Mouse (Mus musculus) hindlimb bud, embryonic 11.5 days (tissue): ENCODE measurements around the gene Rundc3a.

Experiments
- DNase-seq: peaks from one replicate; pipeline ENCODE4 v3.0.0-alpha.2; 2012; ENCODE audit warnings: low read depth, low spot score; ENCODE audit errors: extremely low spot score

The Rundc3a gene

DNA sequence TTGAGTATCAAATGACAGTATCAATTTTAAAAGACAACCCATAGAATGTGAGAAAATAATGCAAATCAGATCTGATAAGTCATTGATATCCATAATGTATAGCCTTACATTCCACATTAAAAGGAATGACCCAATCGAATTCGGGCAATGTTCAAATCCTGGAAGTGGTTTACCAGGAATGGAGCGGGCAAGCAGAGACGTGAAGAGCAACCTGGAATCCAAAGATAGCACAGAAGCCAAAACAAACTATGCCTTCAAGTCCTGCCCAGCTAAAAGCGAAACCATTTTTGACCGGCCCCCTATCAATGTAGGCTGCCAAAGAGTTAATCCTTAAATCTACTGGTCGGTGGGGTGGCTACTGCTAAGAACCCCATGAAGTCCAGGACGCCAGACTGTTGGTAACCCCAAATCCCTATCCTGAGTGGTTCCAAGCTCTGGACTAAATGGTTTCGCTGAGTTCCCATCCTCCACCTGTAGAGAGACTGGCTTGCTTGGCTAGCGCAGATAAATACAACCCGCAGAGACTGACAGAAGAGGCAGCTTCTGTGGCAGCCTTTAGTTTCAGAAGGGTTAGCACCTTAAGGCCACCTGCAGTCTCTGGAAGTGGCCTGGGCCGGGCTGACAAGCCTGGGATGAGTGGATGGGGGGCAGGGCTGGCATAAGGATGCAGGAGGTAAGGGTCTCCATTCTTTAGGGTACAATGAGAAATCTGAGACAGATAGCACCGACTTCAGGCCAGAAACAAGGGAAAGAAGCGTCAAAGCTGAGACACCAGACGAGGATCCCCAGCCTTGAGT, 564 bp upstream of the Rundc3a start:
- DNase-seq = no peak

DNA sequence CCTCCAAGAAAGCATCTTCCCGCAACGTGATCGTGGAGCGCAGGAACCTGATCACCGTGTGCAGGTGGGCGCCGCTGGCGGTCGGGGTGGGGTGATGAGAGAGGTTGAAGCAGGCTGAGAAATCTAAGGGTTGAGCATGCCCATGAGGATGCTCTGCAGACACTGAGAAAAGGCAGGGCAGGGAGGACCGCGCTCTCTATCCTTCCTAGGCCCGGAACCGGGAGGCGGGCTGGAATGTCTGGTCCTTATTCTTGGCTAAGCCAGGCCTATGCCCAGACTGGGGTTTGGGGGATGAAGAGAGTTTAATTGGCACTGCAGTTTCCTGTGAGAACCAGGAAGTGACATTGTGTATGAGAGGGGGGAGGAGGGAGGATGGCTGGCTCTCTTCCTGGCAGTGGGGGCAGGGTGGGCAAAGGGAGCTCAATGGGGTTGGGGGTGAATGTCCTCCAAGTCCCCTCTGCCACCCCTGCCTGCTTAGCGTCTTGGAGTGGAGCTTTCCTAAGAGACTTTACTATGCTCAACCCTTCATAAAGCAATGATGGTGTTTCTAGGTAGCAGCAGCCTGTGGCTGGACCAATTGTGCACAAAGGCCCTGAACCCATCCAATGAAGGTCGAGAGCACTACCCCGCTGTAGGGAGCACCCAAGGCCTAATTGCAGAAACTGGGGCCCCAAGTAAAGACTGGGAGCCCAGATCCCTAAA, 667 bp downstream of the Rundc3a start:
- DNase-seq = no peak

DNA sequence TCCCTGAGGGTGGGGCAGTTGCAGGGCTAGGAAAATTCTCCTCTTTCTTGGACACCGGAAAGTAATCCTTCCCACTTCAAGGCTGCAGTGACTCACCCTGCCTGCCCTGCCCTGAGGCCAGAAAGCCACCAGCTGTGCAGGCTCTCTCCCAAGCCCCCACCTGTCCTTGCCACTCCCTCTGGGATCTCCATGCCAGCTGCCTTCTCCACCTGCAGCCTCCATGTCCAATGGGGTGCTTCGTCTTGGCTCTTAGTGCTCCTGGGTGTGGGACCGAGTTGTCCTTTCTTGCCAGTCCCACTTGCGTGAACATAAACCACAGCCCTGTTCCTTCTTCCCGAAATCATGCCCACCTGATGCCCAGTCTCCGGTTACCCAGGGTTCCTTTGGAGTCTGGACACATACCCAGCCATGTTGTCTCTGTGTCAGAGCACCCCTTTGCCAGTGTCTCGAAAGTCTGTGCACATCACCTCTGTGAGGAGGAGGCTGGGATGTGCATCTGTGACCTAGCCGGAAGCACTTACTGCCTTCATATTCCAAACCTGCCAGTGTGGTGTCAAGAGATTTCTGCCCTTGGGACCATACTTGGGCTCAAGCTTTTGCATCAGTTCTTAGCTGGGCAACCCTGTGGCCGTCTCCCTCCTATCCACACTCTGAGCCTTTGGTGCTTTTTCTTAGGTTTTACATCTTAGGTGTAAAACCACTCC, 1.4 kb downstream of the Rundc3a start:
- DNase-seq = no peak

DNA sequence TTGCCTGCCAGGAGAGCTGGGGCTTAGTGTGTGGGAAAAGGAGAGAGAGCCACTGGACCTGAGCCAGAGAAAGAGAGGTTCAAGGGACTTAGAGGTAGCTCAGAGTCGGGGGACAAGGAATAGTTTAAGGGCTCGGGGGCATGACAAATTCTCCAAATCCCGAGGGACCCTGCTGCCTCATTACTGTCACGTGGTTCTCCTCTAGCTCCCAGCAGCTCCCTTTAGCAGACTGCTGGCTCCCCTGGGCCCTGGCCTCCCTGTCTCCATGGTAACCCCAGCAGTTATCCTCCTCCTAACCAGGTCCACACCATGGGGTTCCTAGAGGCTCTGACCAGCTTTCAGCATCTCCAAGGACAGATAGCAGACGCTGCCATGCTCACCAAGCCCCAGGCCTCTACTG, 2.0 kb downstream of the Rundc3a start:
- no peak for DNase-seq

DNA sequence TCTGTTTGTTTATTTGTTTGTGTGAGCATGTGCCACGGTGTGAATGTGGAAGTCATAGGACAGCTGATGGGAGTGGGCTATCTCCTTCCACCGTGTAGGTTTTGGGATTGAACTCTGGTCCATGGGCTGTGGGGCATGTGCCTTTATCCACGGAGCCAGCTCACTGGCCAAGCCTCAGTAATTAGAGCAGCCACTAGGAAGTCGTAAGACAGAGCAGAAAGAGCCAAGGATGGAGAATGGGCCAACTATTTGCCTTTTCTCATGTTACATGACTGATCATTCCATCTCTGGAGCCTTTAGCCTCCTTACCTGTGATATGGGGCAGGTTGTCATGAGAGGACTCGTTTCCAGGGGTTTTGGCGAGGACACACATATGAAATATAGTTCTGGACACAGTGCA, 3.1 kb downstream of the Rundc3a start:
- no peak for DNase-seq

DNA sequence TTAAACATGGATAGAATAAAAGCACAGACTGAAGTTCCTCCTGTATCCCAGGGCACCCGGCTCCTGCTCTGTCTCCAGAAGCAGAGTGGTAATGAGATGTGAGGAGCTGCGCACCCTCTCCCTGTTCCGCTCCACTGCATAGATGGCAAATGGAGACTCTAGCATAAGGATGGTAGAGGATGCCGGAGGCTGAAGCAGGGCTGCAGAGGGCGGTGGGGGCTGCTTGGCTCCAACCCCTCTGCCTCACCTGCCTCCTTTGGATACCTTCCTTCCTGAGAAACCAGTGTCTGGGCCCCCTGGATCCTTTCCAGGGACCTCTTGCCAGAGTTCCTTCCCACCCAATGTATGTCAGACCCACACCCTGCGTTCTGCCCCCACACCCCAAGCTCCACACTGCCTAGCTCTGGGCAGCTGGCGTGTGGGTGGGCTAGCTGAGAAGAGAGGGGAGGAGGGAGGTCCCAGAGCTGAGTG, 3.5 kb downstream of the Rundc3a start:
- no peak for DNase-seq

DNA sequence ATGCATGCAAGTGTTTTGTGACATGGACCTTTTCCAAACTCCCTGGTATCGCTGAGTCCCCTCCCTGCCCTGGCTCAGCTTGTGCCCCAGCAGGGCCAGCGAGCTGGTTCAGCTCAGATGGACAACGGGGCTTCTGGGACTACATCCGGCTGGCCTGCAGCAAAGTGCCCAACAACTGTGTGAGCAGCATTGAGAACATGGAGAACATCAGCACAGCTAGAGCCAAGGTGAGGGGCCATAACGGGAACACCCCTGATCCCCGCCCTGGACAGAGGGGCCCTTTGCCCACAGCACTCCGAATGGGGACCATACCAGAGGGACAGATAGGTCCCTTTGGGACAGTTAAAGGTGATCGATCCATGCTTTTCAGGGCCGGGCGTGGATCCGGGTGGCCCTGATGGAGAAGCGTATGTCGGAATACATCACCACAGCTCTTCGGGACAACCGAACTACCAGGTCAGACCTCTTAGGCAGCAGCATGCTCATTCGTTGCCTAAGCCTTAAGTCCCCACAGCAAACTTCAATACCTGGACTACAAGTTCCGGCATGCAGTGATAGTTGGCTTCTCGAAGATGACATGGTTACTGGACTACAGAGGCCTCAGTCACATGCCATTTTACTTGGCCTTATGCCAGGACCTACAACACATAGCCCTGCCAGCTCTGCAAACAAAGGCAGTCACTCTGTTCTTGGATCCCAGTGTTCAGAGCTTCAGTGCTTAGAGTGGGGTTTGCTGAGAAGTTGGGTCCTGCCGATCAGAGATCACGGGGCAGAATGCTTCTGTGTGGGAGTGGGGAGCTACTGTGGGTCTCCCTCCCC, 5.0 kb downstream of the Rundc3a start:
- no peak for DNase-seq

DNA sequence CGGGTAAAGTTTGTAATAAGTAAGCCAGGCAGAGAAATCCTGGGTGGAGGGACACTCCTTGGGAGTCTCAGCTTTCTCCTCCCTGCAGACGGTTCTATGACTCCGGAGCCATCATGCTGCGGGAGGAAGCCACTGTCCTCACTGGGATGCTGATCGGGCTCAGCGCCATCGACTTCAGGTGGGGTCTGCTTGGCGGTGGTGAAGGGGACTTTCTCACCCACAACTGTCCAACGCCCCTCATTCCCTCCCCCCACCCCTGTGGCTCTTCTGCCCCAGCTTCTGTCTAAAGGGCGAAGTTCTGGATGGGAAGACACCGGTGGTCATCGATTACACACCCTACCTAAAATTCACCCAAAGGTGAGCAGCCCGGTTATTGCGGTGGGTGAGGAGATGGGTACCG, 5.9 kb downstream of the Rundc3a start:
- no peak for DNase-seq

DNA sequence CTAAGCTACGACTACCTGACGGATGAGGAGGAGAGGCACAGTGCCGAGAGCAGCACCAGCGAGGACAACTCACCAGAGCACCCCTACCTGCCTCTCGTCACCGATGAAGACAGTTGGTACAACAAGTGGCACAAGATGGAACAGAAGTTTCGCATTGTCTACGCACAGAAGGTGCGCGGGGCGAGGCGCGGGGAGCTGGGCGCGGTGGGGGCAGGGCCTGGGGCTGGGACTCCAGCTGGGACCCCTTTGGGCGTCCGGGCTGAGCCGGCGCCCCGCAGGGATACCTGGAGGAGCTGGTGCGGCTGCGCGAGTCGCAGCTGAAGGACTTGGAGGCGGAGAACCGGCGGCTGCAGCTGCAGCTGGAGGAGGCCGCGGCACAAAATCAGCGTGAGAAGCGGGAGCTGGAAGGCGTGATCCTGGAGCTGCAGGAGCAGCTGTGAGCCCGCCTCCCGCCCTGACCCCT, 6.4 kb downstream of the Rundc3a start:
- DNase-seq = no peak

DNA sequence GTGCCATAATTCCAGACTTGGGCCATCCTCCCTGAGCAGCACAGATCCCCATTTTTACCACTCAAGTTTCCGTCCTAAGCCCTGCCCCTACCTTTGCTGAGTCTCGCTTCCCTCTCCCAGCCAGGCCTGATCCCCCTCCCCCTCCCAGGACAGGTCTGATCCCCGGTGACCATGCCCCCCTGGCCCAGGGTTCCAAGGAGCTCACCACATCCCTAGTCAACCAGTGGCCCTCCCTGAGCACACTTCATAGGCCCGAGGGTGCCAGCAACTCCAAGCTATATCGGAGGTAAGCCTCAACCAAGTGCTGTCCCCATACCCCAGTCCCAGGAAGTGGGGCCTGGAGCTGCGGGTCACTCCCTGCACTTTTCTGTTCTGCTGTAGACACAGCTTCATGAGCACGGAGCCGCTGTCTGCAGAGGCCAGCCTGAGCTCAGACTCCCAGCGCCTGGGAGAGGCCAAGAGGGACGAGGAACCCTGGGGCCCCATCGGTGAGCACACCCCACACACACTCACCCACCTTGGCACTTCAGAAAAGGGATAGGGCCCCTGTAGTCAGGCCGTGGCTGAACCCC, 7.4 kb downstream of the Rundc3a start:
- DNase-seq = no peak

DNA sequence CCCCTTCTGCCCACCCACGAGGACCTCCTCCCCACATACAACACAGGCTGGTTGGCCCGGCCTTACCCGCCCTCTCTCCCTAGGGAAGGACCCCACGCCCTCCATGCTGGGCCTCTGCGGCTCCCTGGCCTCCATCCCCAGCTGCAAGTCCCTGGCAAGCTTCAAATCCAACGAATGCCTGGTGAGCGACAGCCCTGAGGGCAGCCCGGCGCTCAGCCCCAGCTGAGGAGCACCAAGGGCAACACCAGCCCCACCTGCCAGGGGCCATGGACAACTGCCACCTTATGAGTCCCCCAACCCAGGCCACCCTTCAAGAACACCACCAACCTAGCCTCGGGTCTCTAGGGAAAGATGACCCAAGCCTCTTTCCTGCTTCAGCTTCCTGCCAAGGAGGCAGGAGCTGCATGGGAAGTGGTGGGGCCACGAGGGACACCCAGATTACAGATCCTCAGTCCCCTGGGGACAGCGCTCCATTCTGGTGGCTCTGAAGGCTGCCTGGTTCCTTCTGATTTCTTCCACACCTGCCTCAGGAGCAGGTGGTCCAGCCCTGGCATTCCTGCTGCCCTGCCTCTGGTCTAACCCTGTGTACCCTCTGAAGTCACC, 8.8 kb downstream of the Rundc3a start:
- no peak for DNase-seq

DNA sequence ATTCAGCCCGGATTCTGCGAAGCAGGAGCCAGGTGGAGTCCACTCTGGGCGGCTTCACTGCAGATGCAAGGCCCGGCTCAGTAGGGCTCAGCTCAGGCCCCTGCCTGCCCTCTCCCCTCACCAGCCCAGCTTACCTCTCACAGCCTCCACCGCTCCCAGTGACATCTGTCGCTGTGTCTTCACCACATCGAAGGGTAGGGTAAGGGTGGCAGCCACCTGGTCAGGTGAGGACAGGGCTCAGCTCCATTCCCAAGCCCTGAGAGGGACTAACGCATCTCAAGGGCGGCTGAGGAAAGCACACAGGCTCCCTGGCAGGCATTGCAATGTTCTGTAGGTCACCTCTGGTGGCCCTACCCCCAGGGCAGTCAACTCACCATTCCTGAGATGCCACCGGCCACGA, 10.5 kb downstream of the Rundc3a start:
- no peak for DNase-seq

DNA sequence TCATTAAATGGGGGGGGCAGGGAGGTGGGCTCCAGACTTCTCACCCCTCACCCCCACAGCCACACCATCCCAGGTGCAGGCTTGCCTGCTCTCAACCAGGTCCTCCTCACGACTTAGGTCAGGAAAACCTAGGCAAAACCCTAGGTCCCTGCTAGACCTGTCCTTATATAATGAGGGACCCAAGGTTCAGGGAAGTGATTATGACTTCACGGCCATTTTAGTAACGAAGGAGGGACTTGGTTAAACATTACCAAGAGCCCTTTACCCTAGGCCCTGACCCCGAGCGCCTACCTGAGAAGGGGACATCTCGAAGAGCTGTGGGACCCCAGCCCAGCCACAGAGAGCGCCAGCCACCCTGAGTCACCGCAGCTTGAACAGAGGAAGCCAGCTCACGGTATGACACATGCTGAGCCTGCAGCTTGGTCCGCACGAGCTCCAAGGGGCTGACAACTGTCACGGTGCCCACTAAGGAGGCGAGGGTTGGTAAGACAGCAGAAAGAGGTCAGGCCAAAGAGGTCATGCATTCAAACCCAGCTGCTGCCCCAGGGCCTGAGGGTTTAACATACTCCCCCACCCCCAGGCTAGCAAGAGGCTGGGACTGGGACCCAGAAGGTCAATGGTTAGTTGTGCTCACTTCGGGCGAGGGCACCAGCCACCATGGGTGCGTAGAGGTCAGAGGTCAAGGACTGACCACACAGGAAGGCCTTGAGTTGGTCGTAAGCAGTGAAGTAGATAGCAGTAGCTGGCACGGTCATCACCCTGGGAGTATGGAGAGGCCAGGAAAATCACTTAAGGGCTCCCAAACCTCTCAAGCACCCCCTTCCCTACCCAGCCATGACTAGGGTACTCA, 11.2 kb downstream of the Rundc3a start:
- DNase-seq = no peak

DNA sequence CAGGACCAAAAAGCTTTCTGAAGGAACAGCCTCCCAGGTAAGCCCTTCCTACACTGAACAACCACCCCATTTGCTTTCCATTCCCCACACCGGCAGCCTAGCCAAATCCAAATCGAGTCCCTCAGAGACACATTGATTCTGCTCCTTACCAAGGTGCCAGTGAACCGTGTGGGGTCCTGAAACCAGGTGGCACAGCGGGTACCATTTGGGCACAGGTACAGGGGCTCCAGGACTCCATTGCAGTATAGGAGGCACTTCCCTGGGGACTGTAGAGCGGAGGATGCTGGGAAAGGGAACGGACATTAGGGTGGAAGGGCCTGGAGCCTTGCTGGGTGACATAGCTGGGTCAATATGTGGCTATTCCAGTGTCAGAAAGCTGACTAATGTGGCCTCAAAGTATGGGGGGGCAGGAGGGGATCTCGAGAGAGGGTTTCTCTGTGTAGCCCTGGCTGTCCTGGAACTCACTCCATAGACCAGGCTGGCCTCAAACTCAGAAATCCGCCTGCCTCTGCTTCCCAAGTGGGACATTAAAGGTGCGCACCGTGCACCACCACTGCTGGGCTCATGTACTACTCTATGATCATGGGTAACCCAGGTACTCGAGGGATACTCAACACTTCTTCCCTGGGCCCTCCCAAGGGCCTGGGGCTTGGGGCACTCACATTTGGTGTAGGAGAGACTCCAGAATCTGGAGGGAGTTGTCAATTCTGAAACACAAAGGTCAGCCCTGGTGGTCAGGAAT, 12.5 kb downstream of the Rundc3a start:
- DNase-seq = no peak

DNA sequence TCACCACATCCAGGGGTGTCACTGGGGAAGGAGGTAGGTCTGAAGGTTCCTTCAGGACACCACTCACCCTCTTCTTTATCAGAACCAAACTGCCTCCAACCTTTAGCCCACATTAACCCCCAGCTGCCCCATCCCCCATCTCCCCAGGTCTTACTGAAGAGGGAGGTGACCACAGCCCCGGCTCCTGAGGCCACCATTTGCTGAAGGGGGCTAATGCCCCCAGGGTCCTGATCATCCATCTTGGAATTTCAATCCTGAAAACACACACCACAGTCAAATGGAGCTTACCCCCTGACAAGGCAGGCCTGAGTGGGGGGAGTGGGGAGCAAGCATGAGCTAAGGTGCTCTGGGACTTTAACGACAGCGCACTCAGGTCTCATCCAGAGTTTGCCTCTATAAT, 13.2 kb downstream of the Rundc3a start:
- no peak for DNase-seq

DNA sequence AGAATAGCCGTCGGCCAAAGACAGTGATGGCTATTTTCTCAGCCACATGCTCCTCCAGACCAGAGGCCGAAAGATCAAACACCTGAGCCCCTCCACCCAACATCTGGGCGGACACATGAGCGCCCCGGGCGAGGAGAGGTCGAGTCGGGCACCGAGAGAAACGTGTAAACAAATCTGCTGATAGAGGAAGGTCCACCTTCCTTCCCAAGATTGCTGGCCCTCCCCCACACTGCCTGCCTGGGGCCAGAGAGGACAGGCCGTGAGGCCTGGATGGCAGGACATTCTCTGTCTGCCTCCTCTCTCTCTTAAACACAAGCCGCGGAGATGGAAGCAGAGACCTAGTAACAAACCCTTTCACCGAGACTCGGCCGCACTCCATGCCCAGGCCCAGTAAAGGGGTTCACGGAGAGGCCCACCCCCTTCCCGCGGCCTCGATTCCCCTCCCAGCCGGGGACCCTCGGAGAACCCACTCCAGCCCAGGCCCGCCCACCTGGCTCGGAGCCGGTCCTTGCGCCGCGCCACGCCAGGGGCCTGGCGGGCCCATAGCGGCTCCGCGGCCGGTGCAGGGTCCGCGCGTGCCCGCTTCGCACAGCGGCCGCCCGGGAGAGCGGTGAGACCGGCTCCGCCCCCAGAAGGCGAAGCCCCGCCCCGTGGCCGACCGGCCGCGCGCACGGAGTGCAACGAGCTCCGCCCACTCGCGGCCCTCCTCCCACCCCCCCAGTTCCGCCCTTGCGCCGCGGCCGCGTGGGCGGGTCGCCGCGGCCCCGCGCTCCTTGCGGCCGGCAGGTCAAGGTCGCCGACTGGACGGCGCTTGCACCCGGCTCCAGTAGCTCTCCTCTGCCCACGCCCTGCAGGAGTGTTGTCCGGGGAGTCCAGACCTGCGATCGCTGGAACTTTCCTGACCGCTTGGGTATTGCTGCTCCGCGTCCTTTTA, 14.0 kb downstream of the Rundc3a start:
- no peak for DNase-seq

DNA sequence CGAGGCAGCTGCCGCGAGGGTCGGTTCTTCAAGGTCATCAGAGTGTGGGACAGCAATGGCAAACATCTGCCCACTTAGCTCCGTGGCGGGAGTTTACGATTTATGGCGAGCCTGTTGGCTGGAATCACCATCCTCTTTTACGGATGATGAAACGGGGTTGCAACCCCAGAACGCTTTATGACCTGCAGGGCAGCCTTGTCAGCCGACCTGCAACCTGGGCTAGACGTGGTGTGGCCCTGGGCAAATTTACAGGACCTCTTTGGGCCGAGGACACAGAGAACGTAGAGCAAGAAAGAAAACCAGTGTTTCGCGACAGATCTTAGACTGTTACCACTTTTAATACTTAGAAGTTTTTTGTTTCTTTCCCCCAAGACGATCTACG, 14.6 kb downstream of the Rundc3a start, which contains the start of gene Slc25a39:
Gene Slc25a39, minus strand, starts transcription at position 113 of the 382 bp plus-strand sequence.
- no peak for DNase-seq
